Mouse (Mus musculus) embryonic facial prominence, embryonic 14.5 days (tissue): ENCODE data around the gene Dhx16. TPM values are rescaled to one million over a fixed set of nuclear protein-coding genes. Genes with fewer than 3 reads are reported as not detected.
A peak's percentile ranks its signal among the peaks of the same experiment; 100 is the strongest.

Source experiments
- ATAC-seq: fragments of 200-750 bp; cut with Nextera tagmentation; 2 replicates; pipeline ENCODE4 v1.8.0; 2017; ENCODE audit warnings: low read depth, moderate number of reproducible peaks, moderate TSS enrichment
- DNase-seq: peaks from one replicate; pipeline ENCODE4 v3.0.0-alpha.2; 2015; ENCODE audit warnings: low spot score
- H3K27ac ChIP-seq: fragments of 300-500 bp; sonication (generic); replicated peaks from 2 replicates; pipeline ENCODE4 v1.5.1; 2014; ENCODE audit warnings: low read depth, mild to moderate bottlenecking, low read length, moderate library complexity
- H3K27me3 ChIP-seq: fragments of 300-500 bp; sonication (generic); replicated peaks from 2 replicates; pipeline ENCODE4 v1.6.1; 2014; ENCODE audit warnings: low read length; ENCODE audit not compliant: control insufficient read depth, insufficient read depth
- H3K36me3 ChIP-seq: fragments of 300-500 bp; sonication (generic); 2 replicates; pipeline ENCODE4 v1.6.1; 2014; ENCODE audit warnings: low read length, mixed read lengths; ENCODE audit not compliant: control insufficient read depth, insufficient read depth
- H3K4me1 ChIP-seq: fragments of 300-500 bp; sonication (generic); 2 replicates; pipeline ENCODE4 v1.6.1; 2014; ENCODE audit warnings: antibody characterized with exemption, low read length; ENCODE audit not compliant: control insufficient read depth, insufficient read depth
- H3K4me2 ChIP-seq: fragments of 300-500 bp; sonication (generic); 2 replicates; pipeline ENCODE4 v1.6.1; 2014; ENCODE audit warnings: low read depth, mild to moderate bottlenecking, low read length, moderate library complexity, mixed read lengths
- H3K4me3 ChIP-seq: fragments of 300-500 bp; sonication (generic); 2 replicates; pipeline ENCODE4 v1.5.1; 2014; ENCODE audit warnings: low read depth, mild to moderate bottlenecking, low read length
- H3K9ac ChIP-seq: fragments of 300-500 bp; sonication (generic); 2 replicates; pipeline ENCODE4 v1.6.1; 2014; ENCODE audit warnings: low read depth, mild to moderate bottlenecking, low read length, moderate library complexity, mixed read lengths
- H3K9me3 ChIP-seq: fragments of 300-500 bp; sonication (generic); 2 replicates; pipeline ENCODE4 v1.6.1; 2016; ENCODE audit warnings: low read length; ENCODE audit not compliant: control insufficient read depth
- WGBS: fragments of 180-500 bp; shearing (Covaris S2); extraction: QIAGEN DNeasy Blood & Tissue Kit; methylation state at CpG from one replicate; pipeline ENCODE4 v1.1.7; 2014; 5-methylcytosine and 5-hydroxymethylcytosine counted together
- polyA plus RNA-seq: library from polyadenylated mRNA; unstranded; fragments of >200 nt; fragmentation: Nextera tagmentation; extraction: Ambion mirVana; gene quantifications from 2 replicates; pipeline ENCODE4 v1.2.1, GENCODE M21; 2014

Gene Dhx16
- polyA plus RNA-seq, 1 experiment from 2014 or later = 40.2 TPM

- H3K4me1 ChIP-seq = no peaks in the 10 kb centered on the region
- no peak for DNase-seq
- peaks cover 61% of the 10 kb centered on the region for H3K36me3 ChIP-seq
- peak overlapping the region; percentile 82 for H3K4me3 ChIP-seq
- no peaks in the 10 kb centered on the region for H3K9me3 ChIP-seq
- H3K27me3 ChIP-seq = no peaks in the 10 kb centered on the region
- no peak overlapping the region; the same call in 1 of the 2 replicates for H3K27ac ChIP-seq
- peak; percentile 16; the same call in 1 of the 2 replicates for ATAC-seq
- WGBS = 44% methylated on average over 23 of the region's 23 CpGs
- H3K4me2 ChIP-seq = peak overlapping the region; percentile 98
- H3K9ac ChIP-seq = peak overlapping the region; percentile 84
Measured at GRCm38 (mm10) chr17:35897644-35898573, 18.3 kb downstream of the Dhx16 start.

DNA sequence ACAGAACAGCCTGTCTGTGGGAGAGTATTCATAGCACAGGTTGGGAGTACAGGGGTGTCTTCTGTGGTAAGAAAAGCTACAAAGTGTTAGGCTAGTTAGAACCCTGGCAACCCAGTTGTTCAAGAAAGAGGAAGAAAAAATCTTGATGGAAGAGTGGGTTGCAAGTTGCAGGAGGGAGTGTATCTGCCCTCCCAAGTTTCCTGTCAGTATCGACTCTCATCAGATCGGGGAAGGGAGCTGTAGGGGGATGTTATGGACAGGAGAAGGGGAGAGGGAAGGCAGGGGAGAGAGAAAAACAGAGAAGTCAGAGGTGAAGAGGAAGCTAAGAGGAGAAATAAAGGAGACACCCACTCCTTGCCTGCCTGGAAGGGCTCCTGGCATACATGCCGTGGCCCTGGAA, 21.0 kb downstream of the Dhx16 start:
- no peak overlapping the region for H3K9ac ChIP-seq

DNA sequence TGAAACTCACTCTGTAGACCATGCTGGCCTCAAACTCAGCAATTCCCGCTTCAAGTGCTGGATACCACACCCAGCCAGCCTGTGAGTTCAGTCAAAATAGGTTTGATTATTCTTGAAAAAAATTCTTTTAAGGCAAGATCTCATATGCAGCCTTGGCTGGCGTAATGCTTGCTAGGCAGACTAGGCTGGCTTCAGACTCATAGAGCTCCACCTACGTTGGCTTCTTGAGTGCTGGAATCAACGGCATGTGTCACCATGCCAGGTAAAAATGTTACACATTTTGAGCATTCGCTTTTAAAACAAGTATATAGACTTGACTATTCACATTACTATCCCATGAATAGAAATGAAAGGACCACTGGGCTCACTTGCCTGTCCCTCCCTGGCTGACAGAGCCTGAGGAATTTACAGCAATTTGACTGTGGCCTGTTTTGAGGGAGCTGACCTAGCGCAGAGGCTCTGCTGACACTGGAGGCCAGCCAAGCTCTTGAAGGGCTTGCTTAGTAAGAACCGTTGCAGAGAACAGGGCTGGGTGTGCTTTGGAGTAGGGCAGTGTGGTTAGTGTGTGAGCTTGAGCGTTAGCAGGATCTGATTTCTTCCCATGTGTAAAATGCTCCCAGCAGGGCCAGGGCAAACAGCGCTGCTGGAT, 23.8 kb downstream of the Dhx16 start:
- 90% methylated on average over 9 of the region's 9 CpGs for WGBS
- H3K4me1 ChIP-seq = peaks cover under 1% of the 10 kb centered on the region; the same call in 1 of the 2 replicates
- no peak for ATAC-seq
- H3K9me3 ChIP-seq = no peaks in the 10 kb centered on the region
- no peak overlapping the region for H3K4me3 ChIP-seq
- H3K4me2 ChIP-seq = no peak overlapping the region
- no peak overlapping the region; the same call in 1 of the 2 replicates for H3K27ac ChIP-seq
- peak overlapping the region; percentile 19; the same call in 1 of the 2 replicates for H3K9ac ChIP-seq
- DNase-seq = peak; percentile 46
- H3K36me3 ChIP-seq = peaks cover 89% of the 10 kb centered on the region
- no peaks in the 10 kb centered on the region for H3K27me3 ChIP-seq

More for the DNA sequence above, 21.0 kb downstream of the Dhx16 start:
- H3K27ac ChIP-seq = no peak overlapping the region
- DNase-seq (no peak), ATAC-seq (no peak)
- H3K9me3 ChIP-seq = no peaks in the 10 kb centered on the region
- H3K4me2 ChIP-seq = no peak overlapping the region
- WGBS = 88% methylated on average over 3 of the region's 3 CpGs
- no peaks in the 10 kb centered on the region for H3K27me3 ChIP-seq
- H3K36me3 ChIP-seq = peaks cover 69% of the 10 kb centered on the region
- H3K4me3 ChIP-seq = no peak overlapping the region
- H3K4me1 ChIP-seq = no peaks in the 10 kb centered on the region

- no peak for ATAC-seq
- H3K9me3 ChIP-seq = no peaks in the 10 kb centered on the region
Measured at GRCm38 (mm10) chr17:35903992-35904355, 24.4 kb downstream of the Dhx16 start.

DNA sequence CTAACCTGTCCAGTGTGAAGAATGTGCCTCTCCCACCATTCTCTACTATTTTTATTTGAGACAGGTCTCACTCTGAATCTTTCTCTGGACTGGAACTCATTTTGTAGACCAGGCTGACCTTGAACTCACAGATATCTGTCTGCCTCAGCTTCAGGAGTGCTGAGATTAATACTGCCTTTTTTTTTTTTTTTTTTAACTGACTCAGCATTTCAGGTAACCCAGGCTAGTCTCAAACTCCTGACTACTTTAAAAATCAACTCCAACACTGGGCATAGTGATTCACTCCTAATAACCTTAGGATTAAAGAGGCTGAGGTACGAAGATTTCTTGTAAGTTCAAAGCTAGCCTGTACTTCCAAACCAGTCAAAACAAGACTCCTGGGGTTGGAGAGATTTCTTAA, 26.0 kb downstream of the Dhx16 start:
- Histone ChIP-seq H3K9me3 (no peaks in the 10 kb centered on the region), H3K4me1 (peaks cover 9% of the 10 kb centered on the region), H3K4me3 (no peak overlapping the region), H3K9ac (no peak overlapping the region), H3K36me3 (peaks cover 77% of the 10 kb centered on the region), H3K27me3 (no peaks in the 10 kb centered on the region), H3K27ac (no peak overlapping the region), H3K4me2 (no peak overlapping the region)
- no peak for ATAC-seq
- no peak for DNase-seq
- 100% methylated on average over 1 of the region's 1 CpGs for WGBS

More at GRCm38 (mm10) chr17:35903992-35904355, 24.4 kb downstream of the Dhx16 start:
- Histone ChIP-seq H3K36me3 (peaks cover 92% of the 10 kb centered on the region), H3K9ac (no peak overlapping the region), H3K4me3 (no peak overlapping the region), H3K4me1 (peaks cover 5% of the 10 kb centered on the region), H3K4me2 (no peak overlapping the region), H3K27ac (no peak overlapping the region), H3K27me3 (no peaks in the 10 kb centered on the region)
- no peak for DNase-seq
- 65% methylated on average over 4 of the region's 4 CpGs for WGBS

- no peak overlapping the region for H3K4me2 ChIP-seq
- H3K9me3 ChIP-seq = no peaks in the 10 kb centered on the region
- H3K27me3 ChIP-seq = no peaks in the 10 kb centered on the region
- H3K9ac ChIP-seq = no peak overlapping the region
- H3K4me3 ChIP-seq = no peak overlapping the region
- no peak for ATAC-seq
- no peak for DNase-seq
- peaks cover 68% of the 10 kb centered on the region for H3K36me3 ChIP-seq
- 79% methylated on average over 2 of the region's 2 CpGs for WGBS
- peaks cover 9% of the 10 kb centered on the region for H3K4me1 ChIP-seq
- H3K27ac ChIP-seq = no peak overlapping the region
Measured at GRCm38 (mm10) chr17:35907609-35908008, 28.0 kb downstream of the Dhx16 start.

- WGBS = 15% methylated on average over 19 of the region's 20 CpGs
- ATAC-seq = peak; percentile 13
- Histone ChIP-seq H3K4me1 (peaks cover 9% of the 10 kb centered on the region), H3K4me2 (peak overlapping the region; percentile 87), H3K9me3 (no peaks in the 10 kb centered on the region), H3K27ac (peak overlapping the region; percentile 61), H3K9ac (peak overlapping the region; percentile 78), H3K27me3 (no peaks in the 10 kb centered on the region), H3K36me3 (peaks cover 69% of the 10 kb centered on the region), H3K4me3 (peak overlapping the region; percentile 66)
- no peak for DNase-seq
Measured at GRCm38 (mm10) chr17:35909186-35909918, 29.7 kb downstream of the Dhx16 start.

DNA sequence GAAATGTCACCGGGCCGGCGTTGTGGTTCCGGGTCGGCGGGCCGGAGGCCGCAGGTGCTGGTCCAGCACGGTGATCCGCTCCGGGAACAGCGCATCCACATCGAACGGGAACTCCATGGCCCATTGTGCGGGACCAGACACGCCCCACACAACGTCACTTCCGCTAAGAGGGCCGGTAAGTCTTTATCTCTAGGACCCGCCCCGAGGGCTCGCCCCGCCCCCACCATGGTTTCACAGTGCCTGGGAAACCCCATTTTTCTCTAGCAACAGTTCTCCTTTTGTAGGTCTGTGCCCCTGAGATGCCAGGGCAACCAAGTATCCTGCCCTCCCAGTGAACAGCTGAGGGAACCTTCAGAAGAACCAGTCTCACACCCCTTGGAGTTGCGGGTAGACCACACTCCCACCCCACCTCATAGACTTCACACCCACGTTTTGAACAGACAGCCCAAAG, 30.3 kb downstream of the Dhx16 start, which contains the start of gene Atat1:
TSS of gene Atat1 (minus strand) at position 157 of the 451 bp plus-strand sequence.
- Histone ChIP-seq H3K9me3 (no peaks in the 10 kb centered on the region), H3K4me3 (peak within 1 kb of the TSS; percentile 66), H3K4me1 (peaks cover 9% of the 10 kb centered on the region), H3K36me3 (peaks cover 66% of the 10 kb centered on the region), H3K27ac (peak within 1 kb of the TSS; percentile 61), H3K4me2 (peak within 1 kb of the TSS; percentile 87), H3K27me3 (no peaks in the 10 kb centered on the region), H3K9ac (peak within 1 kb of the TSS; percentile 78)
- DNase-seq (peak; percentile 96), ATAC-seq (peak; percentile 92)
- WGBS = 2% methylated on average over 25 of the region's 25 CpGs
